Mouse (Mus musculus): ENCODE measurements around the gene Rag1.

DNA sequence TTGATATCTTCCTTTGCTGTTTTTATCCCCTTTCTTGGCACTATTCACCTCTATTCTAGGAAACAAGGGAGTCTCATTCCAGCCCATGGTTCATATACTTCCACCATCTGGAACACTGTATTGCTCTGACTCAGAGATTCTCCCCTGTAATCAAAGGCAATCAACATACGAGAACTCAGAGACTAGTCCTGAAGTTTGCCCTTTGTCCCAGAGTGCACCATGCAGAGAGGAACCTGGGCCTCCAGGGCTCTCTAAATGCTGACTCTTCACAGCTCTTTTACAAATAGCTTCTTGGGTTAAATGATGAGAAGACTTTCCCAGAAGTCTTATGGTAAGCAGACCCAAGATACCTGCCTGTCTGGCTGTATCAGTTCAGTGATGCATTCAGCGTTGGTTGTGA lies 11.2 kb upstream of the Rag1 start:
- TF ChIP-seq CTCF (IDR thresholded peaks at IDR 0.05; ENCODE audit: borderline replicate concordance, insufficient read depth, low read depth, low read length) (no peak), POLR2A (IDR thresholded peaks at IDR 0.05; ENCODE audit: borderline replicate concordance, insufficient read depth, low read length) (no peak)

Data from cerebellum, adult 2 months (tissue).